Mouse (Mus musculus): ENCODE measurements at regions not wholly inside any gene's neighbourhood (a gene's known extent, or its start where the extent isn't known, plus 50 kb on each side); places are given as distances from the start of the nearest gene placed in this dataset.
"Not testable (repeated sequence)": the region's sequence is repeated elsewhere in the genome, so short reads cannot be mapped to it uniquely, and the experiment has no call there.

GRCm38 (mm10) chr4:79883129-79883528 lies 950.8 kb upstream of the Tyrp1 start:
- H3K9ac ChIP-seq (ENCODE audit: low read length); H3K9me3 ChIP-seq (ENCODE audit: control insufficient read depth, low read length); H3K4me1 ChIP-seq (ENCODE audit: control insufficient read depth, insufficient read depth, low read length); H3K4me2 ChIP-seq; ATAC-seq (ENCODE audit: low FRiP score); H3K4me3 ChIP-seq (ENCODE audit: low read depth, low read length); H3K27ac ChIP-seq (ENCODE audit: low read depth, low read length); H3K27me3 ChIP-seq (ENCODE audit: control insufficient read depth, insufficient read depth, low read length); H3K36me3 ChIP-seq (ENCODE audit: control insufficient read depth, insufficient read depth, low read length): not testable (repeated sequence)
- WGBS = 94% methylated on average over 3 of the region's 3 CpGs
- peak; percentile 56 for DNase-seq (ENCODE audit: low spot score, missing footprints)

GRCm38 (mm10) chr4:79884116-79884515 lies 949.8 kb upstream of the Tyrp1 start:
- DNase-seq (ENCODE audit: low spot score, missing footprints) = no peak
- Histone ChIP-seq H3K4me2 (no peak overlapping the region), H3K36me3 (ENCODE audit: control insufficient read depth, insufficient read depth, low read length) (no peaks in the 10 kb centered on the region), H3K9me3 (ENCODE audit: control insufficient read depth, low read length) (no peaks in the 10 kb centered on the region), H3K9ac (ENCODE audit: low read length) (no peak overlapping the region), H3K27ac (ENCODE audit: low read depth, low read length) (no peak overlapping the region), H3K27me3 (ENCODE audit: control insufficient read depth, insufficient read depth, low read length) (no peaks in the 10 kb centered on the region), H3K4me3 (ENCODE audit: low read depth, low read length) (no peak overlapping the region), H3K4me1 (ENCODE audit: control insufficient read depth, insufficient read depth, low read length) (no peaks in the 10 kb centered on the region)
- no peak for ATAC-seq (ENCODE audit: low FRiP score)

GRCm38 (mm10) chr4:79884875-79885459 lies 949.0 kb upstream of the Tyrp1 start:
- H3K27ac ChIP-seq (ENCODE audit: low read depth, low read length) = no peak overlapping the region
- H3K9ac ChIP-seq (ENCODE audit: low read length) = no peak overlapping the region
- no peaks in the 10 kb centered on the region for H3K27me3 ChIP-seq (ENCODE audit: control insufficient read depth, insufficient read depth, low read length)
- H3K36me3 ChIP-seq (ENCODE audit: control insufficient read depth, insufficient read depth, low read length) = no peaks in the 10 kb centered on the region
- H3K4me2 ChIP-seq = no peak overlapping the region
- ATAC-seq (ENCODE audit: low FRiP score) (no peak), DNase-seq (ENCODE audit: low spot score, missing footprints) (no peak)
- H3K4me3 ChIP-seq (ENCODE audit: low read depth, low read length) = no peak overlapping the region
- no peaks in the 10 kb centered on the region for H3K9me3 ChIP-seq (ENCODE audit: control insufficient read depth, low read length)
- H3K4me1 ChIP-seq (ENCODE audit: control insufficient read depth, insufficient read depth, low read length) = no peaks in the 10 kb centered on the region

All from midbrain, embryonic 11.5 days (tissue).